Mouse (Mus musculus) hindbrain, embryonic 15.5 days (tissue): ENCODE measurements around the gene Nol10. TPM values are rescaled to one million over a fixed set of nuclear protein-coding genes. Genes with fewer than 3 reads are reported as not detected.

Experiments used
- ATAC-seq: fragments of 200-750 bp; cut with Nextera tagmentation; 2 replicates; pipeline ENCODE4 v1.8.0; 2017; ENCODE audit warnings: low read depth, moderate number of reproducible peaks, moderate TSS enrichment; ENCODE audit not compliant: low FRiP score
- H3K27ac ChIP-seq: fragments of 300-500 bp; sonication (generic); replicated peaks from 2 replicates; pipeline ENCODE4 v1.5.1; 2015; ENCODE audit warnings: mild to moderate bottlenecking, inconsistent platforms
- H3K27me3 ChIP-seq: fragments of 300-500 bp; sonication (generic); 2 replicates; pipeline ENCODE4 v1.6.1; 2015; ENCODE audit warnings: control low read depth, inconsistent platforms
- H3K36me3 ChIP-seq: fragments of 300-500 bp; sonication (generic); 2 replicates; pipeline ENCODE4 v1.6.1; 2015; ENCODE audit warnings: control low read depth, inconsistent platforms
- H3K4me1 ChIP-seq: fragments of 300-500 bp; sonication (generic); replicated peaks from 2 replicates; pipeline ENCODE4 v1.6.1; 2015; ENCODE audit warnings: control low read depth, inconsistent platforms
- H3K4me2 ChIP-seq: fragments of 300-500 bp; sonication (generic); 2 replicates; pipeline ENCODE4 v1.6.1; 2015; ENCODE audit warnings: moderate library complexity, mild to moderate bottlenecking, inconsistent platforms
- H3K4me3 ChIP-seq: fragments of 300-500 bp; sonication (generic); 2 replicates; pipeline ENCODE4 v1.5.1; 2015; ENCODE audit warnings: mild to moderate bottlenecking, inconsistent platforms
- H3K9ac ChIP-seq: fragments of 300-500 bp; sonication (generic); 2 replicates; pipeline ENCODE4 v1.6.1; 2015; ENCODE audit warnings: inconsistent platforms
- H3K9me3 ChIP-seq: fragments of 300-500 bp; sonication (generic); 2 replicates; pipeline ENCODE4 v1.6.1; 2016; ENCODE audit warnings: control low read depth, inconsistent platforms
- WGBS: fragments of 180-500 bp; shearing (Covaris S2); methylation state at CpG from one replicate; pipeline ENCODE4 v1.1.7; 2015; 5-methylcytosine and 5-hydroxymethylcytosine counted together
- polyA plus RNA-seq: library from polyadenylated mRNA; unstranded; fragments of >200 nt; fragmentation: Nextera tagmentation; extraction: Ambion mirVana; gene quantifications from 2 replicates; pipeline ENCODE4 v1.2.1, GENCODE M21; 2015

The Nol10 gene
- polyA plus RNA-seq, result 19.6 and 21.0 TPM in 2 replicates

GRCm38 (mm10) chr12:17348048-17349036 is at the start of gene Nol10:
Nol10 (plus strand) TSS chr12:17348458.
- Histone ChIP-seq H3K36me3 (peaks cover 25% of the 10 kb centered on the region), H3K4me3 (peak within 1 kb of the TSS; percentile 77), H3K9me3 (no peaks in the 10 kb centered on the region), H3K4me1 (peaks cover 15% of the 10 kb centered on the region), H3K4me2 (peak within 1 kb of the TSS; percentile 96), H3K27ac (peak within 1 kb of the TSS; percentile 71), H3K27me3 (no peaks in the 10 kb centered on the region), H3K9ac (peak within 1 kb of the TSS; percentile 75)
- under 1% methylated on average over 42 of the region's 42 CpGs for WGBS
- peak; percentile 96 for ATAC-seq

GRCm38 (mm10) chr12:17299902-17300301 is 48.4 kb upstream of the Nol10 start:
- WGBS, result 92% methylated on average over 1 of the region's 1 CpGs
- no peak for ATAC-seq

DNA sequence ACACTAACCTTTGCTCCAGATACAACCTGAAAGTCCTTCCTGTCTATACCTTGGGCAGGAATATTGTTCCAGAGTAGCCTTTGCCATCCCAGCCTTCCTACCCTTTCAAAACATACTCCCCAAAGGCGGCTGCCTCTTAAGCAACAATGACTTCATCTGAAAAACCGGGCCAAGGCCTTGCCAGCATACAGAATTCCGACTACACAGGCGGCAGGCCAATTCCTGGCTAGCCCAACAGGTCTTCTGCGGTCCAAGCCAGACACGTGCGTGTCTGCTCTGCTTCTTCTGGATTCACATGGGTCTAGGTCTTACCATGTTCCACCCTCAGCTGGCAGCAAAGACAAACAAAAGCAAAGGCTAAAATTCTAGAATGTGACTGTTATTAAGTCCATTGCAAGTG is 42.8 kb upstream of the Nol10 start:
- Histone ChIP-seq H3K36me3 (no peaks in the 10 kb centered on the region), H3K4me3 (no peak overlapping the region), H3K4me2 (no peak overlapping the region), H3K27ac (no peak overlapping the region), H3K9me3 (no peaks in the 10 kb centered on the region), H3K4me1 (no peaks in the 10 kb centered on the region), H3K27me3 (no peaks in the 10 kb centered on the region), H3K9ac (no peak overlapping the region)
- 89% methylated on average over 7 of the region's 7 CpGs for WGBS
- no peak for ATAC-seq

More at GRCm38 (mm10) chr12:17299902-17300301, 48.4 kb upstream of the Nol10 start:
- no peak overlapping the region for H3K4me2 ChIP-seq
- no peak overlapping the region for H3K4me3 ChIP-seq
- H3K36me3 ChIP-seq, result no peaks in the 10 kb centered on the region
- H3K9ac ChIP-seq, result no peak overlapping the region
- H3K27me3 ChIP-seq, result no peaks in the 10 kb centered on the region
- H3K9me3 ChIP-seq, result no peaks in the 10 kb centered on the region
- H3K27ac ChIP-seq, result no peak overlapping the region
- no peaks in the 10 kb centered on the region for H3K4me1 ChIP-seq

GRCm38 (mm10) chr12:17308246-17308645 is 40.0 kb upstream of the Nol10 start:
- H3K4me2 ChIP-seq, result no peak overlapping the region
- no peak overlapping the region for H3K4me3 ChIP-seq
- H3K27me3 ChIP-seq, result no peaks in the 10 kb centered on the region
- 43% methylated on average over 4 of the region's 4 CpGs for WGBS
- ATAC-seq, result no peak
- H3K36me3 ChIP-seq, result no peaks in the 10 kb centered on the region
- H3K9ac ChIP-seq, result no peak overlapping the region
- no peak overlapping the region for H3K27ac ChIP-seq
- H3K9me3 ChIP-seq, result no peaks in the 10 kb centered on the region
- 0 out of 2 replicates have a peak, but pooled peaks cover 2% of the 10 kb centered on the region for H3K4me1 ChIP-seq

DNA sequence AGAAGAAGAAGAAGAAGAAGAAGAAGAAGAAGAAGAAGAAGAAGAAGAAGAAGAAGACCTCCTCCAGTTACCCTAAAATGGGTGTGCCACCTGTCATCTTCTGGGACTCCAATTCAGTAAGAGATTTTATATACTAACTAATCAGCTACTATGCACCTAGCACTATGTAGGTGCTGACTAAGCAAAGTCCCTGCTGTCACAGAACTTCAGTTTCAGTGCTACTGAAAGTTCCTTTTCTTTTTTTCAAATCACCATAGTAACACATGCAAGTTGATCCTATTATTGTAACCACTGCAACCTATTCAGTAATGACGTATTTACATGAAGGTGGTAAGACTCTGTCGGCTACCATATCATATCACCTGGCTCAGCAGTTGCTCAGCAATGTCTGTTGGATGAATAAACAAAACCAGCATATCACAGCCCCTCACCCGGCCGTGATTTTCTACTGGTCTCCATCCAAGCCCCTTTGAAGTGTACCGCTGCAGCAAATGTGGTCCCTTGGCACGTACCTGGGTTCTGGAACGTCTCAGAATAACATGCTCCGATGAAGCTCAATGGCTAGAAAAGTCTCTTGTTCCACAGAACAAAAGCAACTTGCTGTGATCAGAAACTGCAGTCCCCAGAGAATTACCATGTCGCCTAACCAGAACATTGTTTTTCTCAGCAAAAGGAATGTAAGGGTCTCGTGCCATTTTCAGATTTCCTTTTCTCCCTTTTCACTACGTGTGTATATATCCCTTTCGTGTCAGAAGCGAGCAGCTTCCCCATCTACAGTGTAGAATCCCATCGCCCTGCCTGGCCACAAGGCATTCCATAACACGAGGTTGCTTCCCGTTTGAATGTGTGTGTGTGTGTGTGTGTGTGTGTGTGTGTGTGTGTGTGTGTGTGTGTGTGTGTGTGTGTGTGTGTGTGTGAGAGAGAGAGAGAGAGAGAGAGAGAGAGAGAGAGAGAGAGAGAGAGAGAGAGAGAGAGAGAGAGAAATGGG is 37.1 kb upstream of the Nol10 start:
- Histone ChIP-seq H3K27me3 (no peaks in the 10 kb centered on the region), H3K9me3 (no peaks in the 10 kb centered on the region), H3K9ac (no peak overlapping the region), H3K27ac (no peak overlapping the region), H3K4me3 (no peak overlapping the region), H3K4me1 (0 out of 2 replicates have a peak, but pooled peaks cover 2% of the 10 kb centered on the region), H3K36me3 (no peaks in the 10 kb centered on the region), H3K4me2 (0 out of 2 replicates have a peak overlapping the region, but pooled peaks have one; percentile 15)
- WGBS, result 48% methylated on average over 16 of the region's 16 CpGs
- no peak for ATAC-seq

- WGBS, result 92% methylated on average over 5 of the region's 5 CpGs
- no peak overlapping the region for H3K4me2 ChIP-seq
- ATAC-seq, result no peak
- H3K36me3 ChIP-seq, result no peaks in the 10 kb centered on the region
- H3K27me3 ChIP-seq, result no peaks in the 10 kb centered on the region
- no peaks in the 10 kb centered on the region for H3K9me3 ChIP-seq
- 0 out of 2 replicates have a peak, but pooled peaks cover 1% of the 10 kb centered on the region for H3K4me1 ChIP-seq
- no peak overlapping the region for H3K9ac ChIP-seq
- H3K4me3 ChIP-seq, result no peak overlapping the region
- H3K27ac ChIP-seq, result no peak overlapping the region
Observed at GRCm38 (mm10) chr12:17316096-17316495, 32.2 kb upstream of the Nol10 start.

DNA sequence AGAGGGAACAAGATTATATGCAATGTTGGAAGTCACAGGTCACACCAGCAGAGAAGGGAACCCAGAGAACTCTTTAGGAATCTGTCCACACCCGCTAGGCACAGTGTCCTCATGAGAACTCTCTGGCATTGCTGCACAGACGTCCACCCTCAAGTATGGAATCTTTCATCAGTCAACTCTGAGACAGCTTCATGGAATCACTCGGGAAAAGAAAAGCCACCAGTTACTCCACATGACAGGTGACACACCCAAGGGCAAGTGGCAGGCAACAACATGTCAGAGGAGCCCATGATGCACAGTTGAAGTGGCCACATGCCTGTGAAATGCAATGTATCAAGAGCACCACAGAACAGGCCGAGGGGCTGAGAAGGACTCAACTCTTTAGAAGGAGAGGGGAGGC is 30.3 kb upstream of the Nol10 start:
- H3K9ac ChIP-seq, result no peak overlapping the region
- WGBS, result 71% methylated on average over 4 of the region's 4 CpGs
- H3K4me3 ChIP-seq, result no peak overlapping the region
- H3K9me3 ChIP-seq, result no peaks in the 10 kb centered on the region
- H3K4me2 ChIP-seq, result no peak overlapping the region
- H3K4me1 ChIP-seq, result no peaks in the 10 kb centered on the region
- H3K36me3 ChIP-seq, result no peaks in the 10 kb centered on the region
- H3K27ac ChIP-seq, result no peak overlapping the region
- ATAC-seq, result no peak
- H3K27me3 ChIP-seq, result peaks cover 6% of the 10 kb centered on the region

GRCm38 (mm10) chr12:17318453-17318852 is 29.8 kb upstream of the Nol10 start:
- peaks cover 10% of the 10 kb centered on the region for H3K27me3 ChIP-seq
- no peak for ATAC-seq
- no peaks in the 10 kb centered on the region for H3K9me3 ChIP-seq
- no peak overlapping the region for H3K4me3 ChIP-seq
- H3K4me2 ChIP-seq, result no peak overlapping the region
- no peak overlapping the region for H3K9ac ChIP-seq
- H3K4me1 ChIP-seq, result no peaks in the 10 kb centered on the region
- H3K27ac ChIP-seq, result no peak overlapping the region
- WGBS, result 82% methylated on average over 3 of the region's 3 CpGs
- H3K36me3 ChIP-seq, result no peaks in the 10 kb centered on the region

- Histone ChIP-seq H3K9me3 (no peaks in the 10 kb centered on the region), H3K36me3 (no peaks in the 10 kb centered on the region), H3K27ac (no peak overlapping the region), H3K4me3 (peak overlapping the region; percentile 39), H3K4me1 (peaks cover 10% of the 10 kb centered on the region), H3K27me3 (peaks cover 31% of the 10 kb centered on the region), H3K9ac (peak overlapping the region; percentile 42), H3K4me2 (peak overlapping the region; percentile 90)
- peak; percentile 71 for ATAC-seq
- 3% methylated on average over 51 of the region's 51 CpGs for WGBS
Observed at GRCm38 (mm10) chr12:17324549-17325470, 23.4 kb upstream of the Nol10 start.

DNA sequence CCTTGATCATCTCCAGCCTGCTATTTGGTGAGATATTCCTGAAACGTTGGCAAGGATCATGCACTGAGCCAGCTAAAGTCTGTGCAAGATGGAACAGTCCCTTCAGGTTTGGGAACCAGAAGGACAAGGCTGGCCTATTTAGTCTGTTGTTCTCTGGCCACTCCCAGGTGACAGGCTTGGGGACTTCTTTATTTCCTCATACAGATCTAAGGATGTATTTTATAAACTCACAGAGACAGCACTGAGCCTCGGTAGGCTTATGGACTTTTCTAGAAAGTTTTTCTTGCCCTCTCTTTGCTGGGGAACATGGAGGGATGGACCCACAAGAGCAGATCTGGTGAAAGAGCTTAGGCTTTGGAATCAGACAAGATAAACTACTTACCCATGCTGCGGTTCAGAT is 19.0 kb upstream of the Nol10 start, which contains the start of gene Atp6v1c2:
Gene Atp6v1c2 (minus strand): TSS at position 101 of the 400 bp plus-strand sequence.
- no peak within 1 kb of the TSS for H3K27ac ChIP-seq
- H3K27me3 ChIP-seq, result peaks cover 12% of the 10 kb centered on the region
- ATAC-seq, result no peak
- H3K4me2 ChIP-seq, result no peak within 1 kb of the TSS
- WGBS, result 82% methylated on average over 3 of the region's 3 CpGs
- H3K9ac ChIP-seq, result no peak within 1 kb of the TSS
- H3K36me3 ChIP-seq, result no peaks in the 10 kb centered on the region
- no peaks in the 10 kb centered on the region for H3K9me3 ChIP-seq
- no peak within 1 kb of the TSS for H3K4me3 ChIP-seq
- peaks cover 10% of the 10 kb centered on the region for H3K4me1 ChIP-seq

- no peak for ATAC-seq
- no peaks in the 10 kb centered on the region for H3K4me1 ChIP-seq
- H3K27ac ChIP-seq, result no peak overlapping the region
- H3K9me3 ChIP-seq, result no peaks in the 10 kb centered on the region
- H3K4me2 ChIP-seq, result no peak overlapping the region
- no peak overlapping the region for H3K9ac ChIP-seq
- no peaks in the 10 kb centered on the region for H3K36me3 ChIP-seq
- H3K27me3 ChIP-seq, result no peaks in the 10 kb centered on the region
- no peak overlapping the region for H3K4me3 ChIP-seq
- WGBS, result 32% methylated on average over 1 of the region's 1 CpGs
Observed at GRCm38 (mm10) chr12:17333459-17333858, 14.8 kb upstream of the Nol10 start.
